Mouse (Mus musculus) forebrain, embryonic 16.5 days (tissue): Measurements from ENCODE around the gene Zc2hc1c. TPM values are rescaled to one million over a fixed set of nuclear protein-coding genes. Genes with fewer than 3 reads are reported as not detected.
"Not testable (repeated sequence)": the region's sequence is repeated elsewhere in the genome, so short reads cannot be mapped to it uniquely, and the experiment has no call there.

Experiments
- ATAC-seq: fragments of 200-750 bp; cut with Nextera tagmentation; 2 replicates; pipeline ENCODE4 v1.8.0; 2017; ENCODE audit warnings: mild to moderate bottlenecking, moderate library complexity
- H3K27ac ChIP-seq: fragments of 300-500 bp; sonication (generic); 2 replicates; pipeline ENCODE4 v1.5.1; 2014; ENCODE audit warnings: low read length, control low read depth
- H3K27me3 ChIP-seq: fragments of 300-500 bp; sonication (generic); replicated peaks from 2 replicates; pipeline ENCODE4 v1.6.1; 2014; ENCODE audit warnings: low read length; ENCODE audit not compliant: control insufficient read depth, insufficient read depth
- H3K36me3 ChIP-seq: fragments of 300-500 bp; sonication (generic); 2 replicates; pipeline ENCODE4 v1.6.1; 2014; ENCODE audit not compliant: control insufficient read depth, insufficient read depth
- H3K4me1 ChIP-seq: fragments of 300-500 bp; sonication (generic); replicated peaks from 2 replicates; pipeline ENCODE4 v1.6.1; 2014; ENCODE audit warnings: low read length; ENCODE audit not compliant: control insufficient read depth, insufficient read depth
- H3K4me2 ChIP-seq: fragments of 300-500 bp; sonication (generic); 2 replicates; pipeline ENCODE4 v1.6.1; 2014; ENCODE audit warnings: mild to moderate bottlenecking, low read length, control low read depth
- H3K4me3 ChIP-seq: fragments of 300-500 bp; sonication (generic); replicated peaks from 2 replicates; pipeline ENCODE4 v1.5.1; 2014; ENCODE audit warnings: mild to moderate bottlenecking, low read length, control low read depth
- H3K9ac ChIP-seq: fragments of 300-500 bp; sonication (generic); replicated peaks from 2 replicates; pipeline ENCODE4 v1.6.1; 2014; ENCODE audit warnings: low read depth, low read length, control low read depth
- H3K9me3 ChIP-seq: fragments of 300-500 bp; sonication (generic); 2 replicates; pipeline ENCODE4 v1.6.1; 2016; ENCODE audit warnings: low read length; ENCODE audit not compliant: control insufficient read depth
- WGBS: fragments of 180-500 bp; shearing (Covaris S2); extraction: QIAGEN DNeasy Blood & Tissue Kit; methylation state at CpG from one replicate; pipeline ENCODE4 v1.1.7; 2014; 5-methylcytosine and 5-hydroxymethylcytosine counted together
- polyA plus RNA-seq: library from polyadenylated mRNA; unstranded; fragments of >200 nt; fragmentation: Nextera tagmentation; extraction: Ambion mirVana; gene quantifications from 2 replicates; pipeline ENCODE4 v1.2.1, GENCODE M21; 2015

The Zc2hc1c gene
- polyA plus RNA-seq, 1 experiment from 2014 or later, result 0.98 TPM

DNA sequence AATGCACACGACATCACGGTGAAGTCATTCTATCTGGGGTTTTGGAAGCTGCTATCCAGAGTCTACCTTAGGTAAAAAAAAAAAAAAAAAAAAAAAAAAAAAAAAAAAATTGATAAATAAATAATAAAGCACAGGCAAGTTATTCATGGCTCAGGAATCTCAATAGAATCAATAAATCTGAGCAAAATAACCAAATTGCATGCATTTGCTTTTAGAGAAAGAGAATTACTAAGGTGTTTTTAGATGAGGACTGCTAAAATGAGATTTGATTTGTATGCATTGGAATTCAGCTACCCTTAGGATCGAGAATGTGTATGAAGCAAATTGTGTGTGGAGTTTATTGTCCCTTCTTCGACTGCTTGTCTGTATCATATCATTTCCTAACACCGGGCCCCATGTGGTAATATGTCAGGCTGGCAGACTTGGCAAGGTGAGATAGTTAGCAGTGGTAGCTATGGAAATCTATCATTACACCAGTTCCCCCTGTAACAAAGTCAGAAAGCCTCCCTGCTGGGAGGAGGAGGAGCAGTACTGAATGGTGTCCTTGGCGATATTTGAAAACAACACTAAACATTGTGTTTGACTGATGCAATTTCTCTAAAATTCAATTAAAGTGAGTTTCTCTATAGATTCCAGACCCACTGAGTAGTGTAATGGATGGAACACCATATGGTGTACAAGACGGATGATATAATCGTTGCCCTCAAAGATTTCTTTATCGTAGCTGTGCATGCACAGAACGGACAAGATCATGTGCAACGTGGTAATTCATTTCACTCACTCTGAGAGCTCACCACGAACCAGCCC is 7.3 kb upstream of the Zc2hc1c start:
- Histone ChIP-seq H3K4me1 (peaks cover 9% of the 10 kb centered on the region), H3K27ac (no peak overlapping the region), H3K4me3 (peak overlapping the region; percentile 86), H3K9me3 (no peaks in the 10 kb centered on the region), H3K27me3 (no peaks in the 10 kb centered on the region), H3K36me3 (no peaks in the 10 kb centered on the region), H3K9ac (no peak overlapping the region), H3K4me2 (peak overlapping the region; percentile 96)
- ATAC-seq, result no peak
- WGBS, result 39% methylated on average over 12 of the region's 12 CpGs

- not testable (repeated sequence) for H3K9ac ChIP-seq, H3K9me3 ChIP-seq, H3K4me2 ChIP-seq, H3K4me1 ChIP-seq, H3K27me3 ChIP-seq, ATAC-seq, H3K36me3 ChIP-seq, H3K4me3 ChIP-seq, H3K27ac ChIP-seq
- WGBS, result 75% methylated on average over 1 of the region's 4 CpGs
Observed at GRCm38 (mm10) chr12:85281756-85282155, 6.6 kb upstream of the Zc2hc1c start.

- H3K9me3 ChIP-seq, result no peaks in the 10 kb centered on the region
- WGBS, result 73% methylated on average over 8 of the region's 8 CpGs
- ATAC-seq, result no peak
Observed at GRCm38 (mm10) chr12:85284331-85284730, 4.1 kb upstream of the Zc2hc1c start.

DNA sequence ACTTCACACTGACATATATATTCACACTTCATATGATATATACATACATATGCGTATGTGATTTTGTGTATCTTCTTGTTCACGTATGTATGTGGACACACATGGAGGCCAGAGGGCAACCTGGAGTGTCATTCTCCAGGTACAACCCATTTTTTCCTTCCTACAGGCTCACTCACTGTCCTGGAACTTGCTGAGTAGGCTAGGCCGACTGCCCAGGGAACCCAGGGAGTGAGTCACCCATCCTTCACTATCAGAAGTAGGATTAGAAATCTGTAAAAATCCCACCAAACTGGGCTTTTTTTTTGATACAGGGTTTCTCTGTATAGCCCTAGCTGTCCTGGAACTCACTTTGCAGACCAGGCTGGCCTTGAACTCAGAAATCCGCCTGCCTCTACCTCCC is 3.4 kb upstream of the Zc2hc1c start:
- 92% methylated on average over 4 of the region's 4 CpGs for WGBS
- no peak for ATAC-seq

More at GRCm38 (mm10) chr12:85284331-85284730, 4.1 kb upstream of the Zc2hc1c start:
- Histone ChIP-seq H3K4me2 (no peak overlapping the region), H3K27ac (no peak overlapping the region), H3K9ac (no peak overlapping the region), H3K4me1 (peaks cover 22% of the 10 kb centered on the region), H3K36me3 (no peaks in the 10 kb centered on the region), H3K27me3 (no peaks in the 10 kb centered on the region), H3K4me3 (no peak overlapping the region)

DNA sequence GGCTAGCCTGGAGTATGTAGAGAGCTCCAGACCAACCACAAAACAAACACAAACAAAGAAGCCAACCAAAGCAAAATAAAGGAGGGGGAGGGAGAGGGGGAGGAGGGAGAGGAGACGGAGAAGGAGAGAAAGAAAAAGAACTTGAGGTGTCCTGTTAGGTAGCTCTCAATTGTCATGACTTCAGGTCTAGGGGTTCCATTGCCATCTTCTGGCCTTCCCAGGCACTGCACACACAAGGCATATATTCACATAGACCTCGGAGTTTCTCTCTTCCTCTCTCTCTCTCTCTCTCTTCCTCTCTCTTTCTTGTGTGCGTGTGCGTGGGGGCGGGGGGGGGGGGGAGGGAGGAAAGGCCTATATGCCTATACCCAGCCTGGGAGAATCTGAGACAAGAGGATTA is 1.4 kb upstream of the Zc2hc1c start:
- H3K4me3 ChIP-seq, result no peak overlapping the region
- WGBS, result 37% methylated on average over 3 of the region's 5 CpGs
- no peak for ATAC-seq

More for the DNA sequence above, 3.4 kb upstream of the Zc2hc1c start:
- Histone ChIP-seq H3K9ac (no peak overlapping the region), H3K27me3 (no peaks in the 10 kb centered on the region), H3K9me3 (no peaks in the 10 kb centered on the region), H3K36me3 (no peaks in the 10 kb centered on the region), H3K4me3 (no peak overlapping the region), H3K4me1 (peaks cover 17% of the 10 kb centered on the region), H3K4me2 (no peak overlapping the region), H3K27ac (no peak overlapping the region)

DNA sequence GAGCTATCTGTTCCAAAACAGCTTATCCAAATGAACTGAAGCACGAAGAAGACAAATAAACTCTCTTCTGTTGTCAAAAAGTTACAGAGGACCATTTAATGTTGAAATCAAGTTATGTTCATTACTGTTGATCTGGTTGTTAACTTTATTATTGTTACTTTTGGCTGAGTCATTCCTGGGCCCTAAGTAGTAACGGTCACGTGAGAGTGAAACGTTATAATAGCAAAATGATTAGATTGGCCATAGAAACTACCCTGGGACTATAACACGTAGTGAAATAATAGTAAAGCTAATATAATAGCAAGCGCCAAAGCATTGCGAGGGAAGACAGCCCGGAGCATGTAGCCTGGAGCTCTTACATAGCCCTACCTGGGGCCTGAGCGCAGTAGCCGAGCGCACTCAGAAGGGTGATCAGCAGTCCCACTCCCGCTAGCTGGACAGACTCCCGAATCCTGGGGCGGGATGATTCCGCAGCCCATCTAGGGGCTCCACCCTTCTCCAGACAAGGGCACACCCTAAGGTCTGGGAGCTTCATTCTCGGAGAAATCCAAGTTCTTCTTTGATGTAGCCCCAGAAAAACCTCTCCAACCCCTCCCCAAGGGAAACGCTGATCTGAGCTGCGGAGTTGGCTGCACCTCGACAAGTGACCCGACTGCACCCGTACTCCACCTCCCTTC is 444 bp upstream of the Zc2hc1c start, which contains the start of gene Acyp1:
TSS of gene Acyp1 (minus strand) at position 630 of the 677 bp plus-strand sequence.
- Histone ChIP-seq H3K36me3 (no peaks in the 10 kb centered on the region), H3K9me3 (no peaks in the 10 kb centered on the region)
- ATAC-seq, result peak; percentile 47; the same call in 1 of the 2 replicates

More for the DNA sequence above, 1.4 kb upstream of the Zc2hc1c start:
- peaks cover 15% of the 10 kb centered on the region for H3K4me1 ChIP-seq
- no peaks in the 10 kb centered on the region for H3K27me3 ChIP-seq
- H3K27ac ChIP-seq, result no peak overlapping the region
- no peaks in the 10 kb centered on the region for H3K36me3 ChIP-seq
- no peaks in the 10 kb centered on the region for H3K9me3 ChIP-seq
- H3K9ac ChIP-seq, result no peak overlapping the region
- H3K4me2 ChIP-seq, result no peak overlapping the region

GRCm38 (mm10) chr12:85289157-85290000 is 988 bp downstream of the Zc2hc1c start:
- 0 out of 2 replicates have a peak overlapping the region, but pooled peaks have one; percentile 13 for H3K9ac ChIP-seq
- ATAC-seq, result no peak
- H3K27ac ChIP-seq, result no peak overlapping the region
- H3K27me3 ChIP-seq, result no peaks in the 10 kb centered on the region
- H3K4me3 ChIP-seq, result peak overlapping the region; percentile 44; the same call in 1 of the 2 replicates
- H3K9me3 ChIP-seq, result no peaks in the 10 kb centered on the region
- H3K4me1 ChIP-seq, result peaks cover 15% of the 10 kb centered on the region
- peak overlapping the region; percentile 80 for H3K4me2 ChIP-seq
- H3K36me3 ChIP-seq, result no peaks in the 10 kb centered on the region
- 58% methylated on average over 24 of the region's 24 CpGs for WGBS

More for the DNA sequence above, 444 bp upstream of the Zc2hc1c start, which contains the start of gene Acyp1:
- Histone ChIP-seq H3K4me1 (peaks cover 15% of the 10 kb centered on the region), H3K4me2 (peak within 1 kb of the TSS; percentile 80), H3K4me3 (peak within 1 kb of the TSS; percentile 44), H3K27ac (no peak within 1 kb of the TSS), H3K27me3 (no peaks in the 10 kb centered on the region), H3K9ac (peak within 1 kb of the TSS; percentile 51)
- WGBS, result 10% methylated on average over 21 of the region's 21 CpGs

DNA sequence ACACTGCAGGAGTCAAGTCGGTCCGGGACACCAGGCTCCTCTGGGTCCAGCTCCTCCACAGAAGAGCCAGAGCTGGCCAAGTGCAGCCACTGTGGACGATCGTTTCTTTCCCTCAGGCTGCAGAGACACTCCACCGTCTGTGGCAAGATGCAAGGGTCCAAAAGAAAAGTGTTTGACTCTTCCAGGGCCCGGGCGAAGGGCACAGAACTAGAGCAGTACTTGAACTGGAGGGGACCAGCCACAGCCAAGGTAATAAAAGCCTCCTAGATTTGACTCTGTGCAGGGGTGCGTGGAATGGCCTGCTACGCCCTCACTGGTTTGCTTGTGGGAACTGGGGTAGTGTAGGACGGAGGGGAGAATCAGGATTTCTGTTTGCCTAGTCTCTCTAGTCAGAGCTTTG is 2.2 kb downstream of the Zc2hc1c start:
- no peak overlapping the region for H3K4me2 ChIP-seq
- H3K4me1 ChIP-seq, result peaks cover 15% of the 10 kb centered on the region
- H3K36me3 ChIP-seq, result no peaks in the 10 kb centered on the region
- ATAC-seq, result no peak
- no peaks in the 10 kb centered on the region for H3K27me3 ChIP-seq
- no peaks in the 10 kb centered on the region for H3K9me3 ChIP-seq
- WGBS, result 85% methylated on average over 10 of the region's 10 CpGs
- H3K9ac ChIP-seq, result no peak overlapping the region
- no peak overlapping the region for H3K27ac ChIP-seq
- no peak overlapping the region for H3K4me3 ChIP-seq

DNA sequence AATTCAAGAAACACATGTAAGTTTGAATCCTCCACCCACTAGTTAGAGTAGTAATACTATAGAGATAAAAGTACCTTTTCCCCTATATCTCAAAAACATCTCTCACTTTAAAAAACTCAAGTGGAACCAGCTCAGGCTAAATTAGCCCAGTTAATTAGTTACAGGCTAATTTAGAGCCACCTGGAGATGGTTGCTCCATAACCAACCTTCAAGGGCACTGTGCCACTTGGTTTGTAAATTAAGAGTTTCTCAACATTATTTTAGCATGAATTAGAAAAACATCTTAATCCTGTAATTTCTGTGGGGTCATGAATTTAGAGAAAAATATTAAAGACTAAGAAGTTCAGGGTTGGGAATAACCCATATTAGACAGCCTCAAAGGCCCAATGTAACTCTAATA is 3.1 kb downstream of the Zc2hc1c start:
- Histone ChIP-seq H3K4me1 (peaks cover 15% of the 10 kb centered on the region), H3K4me3 (no peak overlapping the region)
- no peak for ATAC-seq

More for the DNA sequence above, 3.1 kb downstream of the Zc2hc1c start:
- Histone ChIP-seq H3K27ac (no peak overlapping the region), H3K9me3 (no peaks in the 10 kb centered on the region), H3K27me3 (no peaks in the 10 kb centered on the region), H3K9ac (no peak overlapping the region), H3K36me3 (no peaks in the 10 kb centered on the region), H3K4me2 (no peak overlapping the region)
